Mouse (Mus musculus): ENCODE results near the gene Pon3. TPM values are rescaled to one million over a fixed set of nuclear protein-coding genes. Genes with fewer than 3 reads are reported as not detected.

Pon3 gene
- polyA plus RNA-seq, 1 experiment, result 11.4 TPM

DNA sequence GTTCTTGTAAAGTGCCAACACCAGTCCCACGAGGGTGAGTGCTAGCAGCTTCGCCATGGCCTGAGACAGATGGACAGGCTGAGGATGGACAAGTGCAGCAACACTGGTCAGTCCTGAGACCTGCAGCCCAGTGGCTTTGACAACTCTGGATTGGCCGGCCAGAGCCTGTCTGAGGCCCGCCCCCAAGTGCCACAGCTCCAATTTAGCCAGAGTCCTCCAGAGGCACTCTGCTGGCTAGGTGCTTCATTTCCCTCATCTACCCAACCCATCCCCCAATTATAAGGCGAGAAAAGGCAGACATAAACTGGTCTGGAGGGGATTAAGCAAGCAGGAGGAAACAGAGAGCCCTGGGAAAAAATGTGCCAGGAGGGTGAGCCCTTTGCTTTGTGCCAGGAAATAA lies 62.4 kb downstream of the Pon3 start, which contains the start of gene Pon1:
Gene Pon1, minus strand, starts transcription at position 254 of the 400 bp plus-strand sequence.
- no peak for DNase-seq
- no peaks in the 10 kb centered on the region for H3K36me3 ChIP-seq (ENCODE audit: control insufficient read depth, insufficient read depth, low read length)
- no peaks in the 10 kb centered on the region for H3K27me3 ChIP-seq (replicated peaks; ENCODE audit: control insufficient read depth, insufficient read depth, low read length)
- H3K27ac ChIP-seq (ENCODE audit: insufficient read depth, low read depth, low read length), result no peak within 1 kb of the TSS
- no peaks in the 10 kb centered on the region for H3K4me1 ChIP-seq (ENCODE audit: control insufficient read depth, insufficient read depth, low read length)
- WGBS, result 52% methylated on average over 5 of the region's 5 CpGs
- TF ChIP-seq CTCF (conservative IDR thresholded peaks at IDR 0.05; ENCODE audit: insufficient read depth, insufficient read length, low read depth, low read length), result no peak
- no peak for TF ChIP-seq POLR2A (IDR thresholded peaks at IDR 0.05; ENCODE audit: low read depth, low read length)
- H3K4me3 ChIP-seq (ENCODE audit: insufficient read depth, low read depth, low read length), result no peak within 1 kb of the TSS

DNA sequence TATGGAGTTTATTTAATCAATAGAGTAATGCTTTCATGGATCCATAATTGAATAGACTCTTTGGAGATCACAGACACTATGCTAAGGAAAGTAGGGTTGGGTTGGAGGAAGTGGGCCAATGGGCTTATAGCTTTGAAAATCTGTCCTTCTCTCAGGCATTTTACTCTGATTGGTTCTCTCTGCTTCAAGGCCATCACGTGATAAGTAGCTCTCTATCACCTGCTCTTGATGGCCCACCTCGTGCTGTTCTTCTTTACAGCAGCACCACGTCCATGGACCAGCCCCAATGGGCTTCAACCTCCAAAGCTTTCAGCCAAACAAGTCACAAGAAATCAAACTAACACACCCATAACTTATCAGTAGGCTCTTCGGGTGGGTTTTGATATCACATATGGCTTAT lies 65.3 kb downstream of the Pon3 start:
- DNase-seq, result no peak
- TF ChIP-seq POLR2A (IDR thresholded peaks at IDR 0.05; ENCODE audit: low read depth, low read length), result no peak
- TF ChIP-seq CTCF (conservative IDR thresholded peaks at IDR 0.05; ENCODE audit: insufficient read depth, insufficient read length, low read depth, low read length), result no peak
- Histone ChIP-seq H3K4me1 (ENCODE audit: control insufficient read depth, insufficient read depth, low read length) (no peaks in the 10 kb centered on the region), H3K4me3 (ENCODE audit: insufficient read depth, low read depth, low read length) (no peak overlapping the region), H3K27ac (ENCODE audit: insufficient read depth, low read depth, low read length) (no peak overlapping the region), H3K27me3 (replicated peaks; ENCODE audit: control insufficient read depth, insufficient read depth, low read length) (no peaks in the 10 kb centered on the region), H3K36me3 (ENCODE audit: control insufficient read depth, insufficient read depth, low read length) (no peaks in the 10 kb centered on the region)
- 91% methylated on average over 4 of the region's 4 CpGs for WGBS

- H3K27me3 ChIP-seq (replicated peaks; ENCODE audit: control insufficient read depth, insufficient read depth, low read length), result no peaks in the 10 kb centered on the region
- H3K27ac ChIP-seq (ENCODE audit: insufficient read depth, low read depth, low read length), result no peak overlapping the region
- DNase-seq, result peak; percentile 17
- H3K36me3 ChIP-seq (ENCODE audit: control insufficient read depth, insufficient read depth, low read length), result no peaks in the 10 kb centered on the region
- H3K4me3 ChIP-seq (ENCODE audit: insufficient read depth, low read depth, low read length), result no peak overlapping the region
- H3K4me1 ChIP-seq (ENCODE audit: control insufficient read depth, insufficient read depth, low read length), result no peaks in the 10 kb centered on the region
- TF ChIP-seq POLR2A (IDR thresholded peaks at IDR 0.05; ENCODE audit: low read depth, low read length) (no peak), CTCF (conservative IDR thresholded peaks at IDR 0.05; ENCODE audit: insufficient read depth, insufficient read length, low read depth, low read length) (no peak)
- 50% methylated on average over 4 of the region's 4 CpGs for WGBS
Measured at GRCm38 (mm10) chr6:5189507-5189906, 66.6 kb downstream of the Pon3 start.

DNA sequence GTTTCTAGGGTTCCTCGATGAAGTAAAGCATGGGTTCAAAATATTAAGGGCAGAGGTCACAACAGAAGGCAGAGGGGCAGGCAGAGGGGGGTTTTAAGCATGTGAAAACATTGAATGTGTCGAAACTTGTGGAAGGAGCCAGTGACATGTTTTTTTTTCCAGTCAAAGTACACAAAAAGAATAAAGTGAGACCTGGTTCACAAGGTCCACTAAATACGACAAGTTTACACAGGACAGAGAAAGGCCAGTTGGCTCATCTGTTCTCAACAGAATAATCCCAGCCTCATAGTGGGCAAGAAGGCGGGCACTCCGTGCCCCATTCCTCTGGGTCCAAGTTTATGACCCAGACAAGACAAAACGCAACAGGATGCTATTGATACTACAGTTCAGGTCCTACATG lies 67.1 kb downstream of the Pon3 start:
- H3K27ac ChIP-seq (ENCODE audit: insufficient read depth, low read depth, low read length), result no peak overlapping the region
- H3K4me3 ChIP-seq (ENCODE audit: insufficient read depth, low read depth, low read length), result no peak overlapping the region
- H3K4me1 ChIP-seq (ENCODE audit: control insufficient read depth, insufficient read depth, low read length), result no peaks in the 10 kb centered on the region
- TF ChIP-seq CTCF (conservative IDR thresholded peaks at IDR 0.05; ENCODE audit: insufficient read depth, insufficient read length, low read depth, low read length), result no peak
- no peak for TF ChIP-seq POLR2A (IDR thresholded peaks at IDR 0.05; ENCODE audit: low read depth, low read length)
- H3K27me3 ChIP-seq (replicated peaks; ENCODE audit: control insufficient read depth, insufficient read depth, low read length), result no peaks in the 10 kb centered on the region
- DNase-seq, result no peak
- H3K36me3 ChIP-seq (ENCODE audit: control insufficient read depth, insufficient read depth, low read length), result no peaks in the 10 kb centered on the region
- WGBS, result 37% methylated on average over 6 of the region's 6 CpGs

- no peak for DNase-seq
- no peak overlapping the region for H3K4me3 ChIP-seq (ENCODE audit: insufficient read depth, low read depth, low read length)
- no peaks in the 10 kb centered on the region for H3K27me3 ChIP-seq (replicated peaks; ENCODE audit: control insufficient read depth, insufficient read depth, low read length)
- no peaks in the 10 kb centered on the region for H3K4me1 ChIP-seq (ENCODE audit: control insufficient read depth, insufficient read depth, low read length)
- 83% methylated on average over 5 of the region's 5 CpGs for WGBS
- H3K27ac ChIP-seq (ENCODE audit: insufficient read depth, low read depth, low read length), result no peak overlapping the region
- H3K36me3 ChIP-seq (ENCODE audit: control insufficient read depth, insufficient read depth, low read length), result no peaks in the 10 kb centered on the region
- TF ChIP-seq POLR2A (IDR thresholded peaks at IDR 0.05; ENCODE audit: low read depth, low read length) (no peak), CTCF (conservative IDR thresholded peaks at IDR 0.05; ENCODE audit: insufficient read depth, insufficient read length, low read depth, low read length) (no peak)
Measured at GRCm38 (mm10) chr6:5188036-5188435, 68.0 kb downstream of the Pon3 start.

GRCm38 (mm10) chr6:5187586-5187985 lies 68.5 kb downstream of the Pon3 start:
- DNase-seq, result no peak
- no peaks in the 10 kb centered on the region for H3K4me1 ChIP-seq (ENCODE audit: control insufficient read depth, insufficient read depth, low read length)
- TF ChIP-seq CTCF (conservative IDR thresholded peaks at IDR 0.05; ENCODE audit: insufficient read depth, insufficient read length, low read depth, low read length), result no peak
- TF ChIP-seq POLR2A (IDR thresholded peaks at IDR 0.05; ENCODE audit: low read depth, low read length), result no peak
- H3K36me3 ChIP-seq (ENCODE audit: control insufficient read depth, insufficient read depth, low read length), result no peaks in the 10 kb centered on the region
- H3K4me3 ChIP-seq (ENCODE audit: insufficient read depth, low read depth, low read length), result no peak overlapping the region
- WGBS, result 85% methylated on average over 6 of the region's 6 CpGs
- H3K27me3 ChIP-seq (replicated peaks; ENCODE audit: control insufficient read depth, insufficient read depth, low read length), result no peaks in the 10 kb centered on the region
- H3K27ac ChIP-seq (ENCODE audit: insufficient read depth, low read depth, low read length), result no peak overlapping the region

- Histone ChIP-seq H3K27me3 (replicated peaks; ENCODE audit: control insufficient read depth, insufficient read depth, low read length) (no peaks in the 10 kb centered on the region), H3K36me3 (ENCODE audit: control insufficient read depth, insufficient read depth, low read length) (no peaks in the 10 kb centered on the region), H3K27ac (ENCODE audit: insufficient read depth, low read depth, low read length) (no peak overlapping the region), H3K4me3 (ENCODE audit: insufficient read depth, low read depth, low read length) (no peak overlapping the region), H3K4me1 (ENCODE audit: control insufficient read depth, insufficient read depth, low read length) (no peaks in the 10 kb centered on the region)
- DNase-seq, result no peak
- TF ChIP-seq CTCF (conservative IDR thresholded peaks at IDR 0.05; ENCODE audit: insufficient read depth, insufficient read length, low read depth, low read length) (no peak), POLR2A (IDR thresholded peaks at IDR 0.05; ENCODE audit: low read depth, low read length) (no peak)
- WGBS, result 80% methylated on average over 7 of the region's 7 CpGs
Measured at GRCm38 (mm10) chr6:5186229-5186950, 69.7 kb downstream of the Pon3 start.

All from kidney, adult 2 months (tissue).